Mouse (Mus musculus): ENCODE data around the gene 2010003K11Rik.

2010003K11Rik gene

GRCm38 (mm10) chr19:4498062-4498933 lies at the start of gene 2010003K11Rik:
Gene 2010003K11Rik, minus strand, starts transcription at chr19:4498583.
- no peak for DNase-seq (ENCODE audit: low spot score)

- DNase-seq (ENCODE audit: low spot score) = no peak
Measured at GRCm38 (mm10) chr19:4547801-4548200, 49.4 kb upstream of the 2010003K11Rik start.

- no peak for DNase-seq (ENCODE audit: low spot score)
Measured at GRCm38 (mm10) chr19:4545841-4546240, 47.5 kb upstream of the 2010003K11Rik start.

GRCm38 (mm10) chr19:4545091-4545490 lies 46.7 kb upstream of the 2010003K11Rik start:
- no peak for DNase-seq (ENCODE audit: low spot score)

- DNase-seq (ENCODE audit: low spot score) = no peak
Measured at GRCm38 (mm10) chr19:4542081-4542480, 43.7 kb upstream of the 2010003K11Rik start.

GRCm38 (mm10) chr19:4540992-4541391 lies 42.6 kb upstream of the 2010003K11Rik start:
- no peak for DNase-seq (ENCODE audit: low spot score)

GRCm38 (mm10) chr19:4540263-4540662 lies 41.9 kb upstream of the 2010003K11Rik start:
- DNase-seq (ENCODE audit: low spot score) = no peak

GRCm38 (mm10) chr19:4536606-4537005 lies 38.2 kb upstream of the 2010003K11Rik start:
- no peak for DNase-seq (ENCODE audit: low spot score)

GRCm38 (mm10) chr19:4535922-4536321 lies 37.5 kb upstream of the 2010003K11Rik start:
- no peak for DNase-seq (ENCODE audit: low spot score)

GRCm38 (mm10) chr19:4534646-4535045 lies 36.3 kb upstream of the 2010003K11Rik start:
- DNase-seq (ENCODE audit: low spot score) = no peak

- DNase-seq (ENCODE audit: low spot score) = no peak
Measured at GRCm38 (mm10) chr19:4521426-4522050, 23.2 kb upstream of the 2010003K11Rik start.

- DNase-seq (ENCODE audit: low spot score) = no peak
Measured at GRCm38 (mm10) chr19:4517483-4517882, 19.1 kb upstream of the 2010003K11Rik start.

- no peak for DNase-seq (ENCODE audit: low spot score)
Measured at GRCm38 (mm10) chr19:4516288-4516687, 17.9 kb upstream of the 2010003K11Rik start.

- DNase-seq (ENCODE audit: low spot score) = no peak
Measured at GRCm38 (mm10) chr19:4515746-4516145, 17.4 kb upstream of the 2010003K11Rik start.

- no peak for DNase-seq (ENCODE audit: low spot score)
Measured at GRCm38 (mm10) chr19:4513236-4513858, 15.0 kb upstream of the 2010003K11Rik start.

GRCm38 (mm10) chr19:4511116-4511841 lies 12.9 kb upstream of the 2010003K11Rik start:
- no peak for DNase-seq (ENCODE audit: low spot score)

GRCm38 (mm10) chr19:4509986-4510963 lies 11.9 kb upstream of the 2010003K11Rik start, which contains the start of gene Pcx:
Gene Pcx, plus strand, starts transcription at chr19:4510472.
- peak; percentile 100 for DNase-seq (ENCODE audit: low spot score)

GRCm38 (mm10) chr19:4507746-4508145 lies 9.4 kb upstream of the 2010003K11Rik start:
- no peak for DNase-seq (ENCODE audit: low spot score)

- DNase-seq (ENCODE audit: low spot score) = no peak
Measured at GRCm38 (mm10) chr19:4504830-4505229, 6.4 kb upstream of the 2010003K11Rik start.

- DNase-seq (ENCODE audit: low spot score) = no peak
Measured at GRCm38 (mm10) chr19:4502701-4503100, 4.3 kb upstream of the 2010003K11Rik start.

Measured in embryo, embryonic 10 days (tissue).